Mouse (Mus musculus) midbrain, embryonic 13.5 days (tissue): Measurements from ENCODE around the gene Asz1. TPM values are rescaled to one million over a fixed set of nuclear protein-coding genes. Genes with fewer than 3 reads are reported as not detected.

Experiments
- ATAC-seq: fragments of 200-750 bp; cut with Nextera tagmentation; 2 replicates; pipeline ENCODE4 v1.8.0; 2017; ENCODE audit warnings: mild to moderate bottlenecking, moderate TSS enrichment, moderate library complexity
- H3K27ac ChIP-seq: fragments of 300-500 bp; sonication (generic); 2 replicates; pipeline ENCODE4 v1.5.1; 2015; ENCODE audit warnings: inconsistent platforms, mild to moderate bottlenecking, moderate library complexity
- H3K27me3 ChIP-seq: fragments of 300-500 bp; sonication (generic); 2 replicates; pipeline ENCODE4 v1.6.1; 2015; ENCODE audit warnings: mild to moderate bottlenecking, inconsistent platforms
- H3K36me3 ChIP-seq: fragments of 300-500 bp; sonication (generic); 2 replicates; pipeline ENCODE4 v1.6.1; 2015; ENCODE audit warnings: mild to moderate bottlenecking, inconsistent platforms
- H3K4me1 ChIP-seq: fragments of 300-500 bp; sonication (generic); replicated peaks from 2 replicates; pipeline ENCODE4 v1.6.1; 2015; ENCODE audit warnings: inconsistent platforms
- H3K4me2 ChIP-seq: fragments of 300-500 bp; sonication (generic); replicated peaks from 2 replicates; pipeline ENCODE4 v1.6.1; 2015; ENCODE audit warnings: moderate library complexity, mild to moderate bottlenecking, inconsistent platforms
- H3K4me3 ChIP-seq: fragments of 300-500 bp; sonication (generic); replicated peaks from 2 replicates; pipeline ENCODE4 v1.5.1; 2015; ENCODE audit warnings: mild to moderate bottlenecking, inconsistent platforms
- H3K9ac ChIP-seq: fragments of 300-500 bp; sonication (generic); replicated peaks from 2 replicates; pipeline ENCODE4 v1.6.1; 2015; ENCODE audit warnings: mild to moderate bottlenecking, inconsistent platforms
- H3K9me3 ChIP-seq: fragments of 300-500 bp; sonication (generic); 2 replicates; pipeline ENCODE4 v1.6.1; 2016; ENCODE audit warnings: mild to moderate bottlenecking, inconsistent platforms
- WGBS: fragments of 180-500 bp; shearing (Covaris S2); methylation state at CpG from one replicate; pipeline ENCODE4 v1.1.7; 2015; 5-methylcytosine and 5-hydroxymethylcytosine counted together
- polyA plus RNA-seq: library from polyadenylated mRNA; unstranded; fragments of >200 nt; fragmentation: Nextera tagmentation; extraction: Ambion mirVana; gene quantifications from 2 replicates; pipeline ENCODE4 v1.2.1, GENCODE M21; 2015

The Asz1 gene
- not detected in 2 replicates for polyA plus RNA-seq

DNA sequence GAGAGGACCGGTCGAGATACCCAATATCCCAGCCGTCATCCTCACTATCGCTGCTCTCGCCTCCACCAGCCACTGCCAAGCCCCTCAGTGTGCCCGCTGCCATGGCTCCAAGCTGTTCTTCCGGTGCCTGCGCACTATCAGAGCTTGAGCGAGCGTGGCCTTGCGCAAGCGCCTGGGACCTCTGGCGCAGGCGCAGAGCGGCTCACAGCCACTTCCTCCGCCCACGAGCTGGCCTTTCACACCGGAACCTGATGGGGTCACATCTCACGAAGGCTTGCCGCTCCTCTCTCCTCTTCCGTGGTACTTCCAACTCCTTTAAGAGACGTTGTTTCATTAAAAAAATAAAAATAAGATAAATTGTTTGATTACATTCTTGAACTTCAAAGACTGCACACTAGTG is at the start of gene Asz1:
Asz1 (minus strand) TSS at position 128 of the 400 bp plus-strand sequence.
- no peak within 1 kb of the TSS for H3K4me2 ChIP-seq
- no peak within 1 kb of the TSS for H3K27ac ChIP-seq
- H3K4me3 ChIP-seq = no peak within 1 kb of the TSS
- no peaks in the 10 kb centered on the region for H3K9me3 ChIP-seq
- no peaks in the 10 kb centered on the region for H3K4me1 ChIP-seq
- 95% methylated on average over 22 of the region's 22 CpGs for WGBS
- no peaks in the 10 kb centered on the region for H3K27me3 ChIP-seq
- no peak within 1 kb of the TSS for H3K9ac ChIP-seq
- no peak for ATAC-seq
- H3K36me3 ChIP-seq = no peaks in the 10 kb centered on the region

- 78% methylated on average over 4 of the region's 4 CpGs for WGBS
Observed at GRCm38 (mm10) chr6:18153031-18153430, 44.2 kb upstream of the Asz1 start.

GRCm38 (mm10) chr6:18135246-18135645 is 26.4 kb upstream of the Asz1 start:
- H3K27ac ChIP-seq = no peak overlapping the region
- H3K4me3 ChIP-seq = no peak overlapping the region
- no peaks in the 10 kb centered on the region for H3K4me1 ChIP-seq
- H3K9ac ChIP-seq = no peak overlapping the region
- H3K27me3 ChIP-seq = no peaks in the 10 kb centered on the region
- H3K36me3 ChIP-seq = no peaks in the 10 kb centered on the region
- no peak overlapping the region for H3K4me2 ChIP-seq
- 54% methylated on average over 1 of the region's 1 CpGs for WGBS
- no peak for ATAC-seq
- H3K9me3 ChIP-seq = no peaks in the 10 kb centered on the region

More at GRCm38 (mm10) chr6:18153031-18153430, 44.2 kb upstream of the Asz1 start:
- H3K27ac ChIP-seq = no peak overlapping the region
- no peaks in the 10 kb centered on the region for H3K4me1 ChIP-seq
- no peaks in the 10 kb centered on the region for H3K36me3 ChIP-seq
- H3K4me2 ChIP-seq = no peak overlapping the region
- H3K9ac ChIP-seq = no peak overlapping the region
- no peaks in the 10 kb centered on the region for H3K9me3 ChIP-seq
- H3K4me3 ChIP-seq = no peak overlapping the region
- H3K27me3 ChIP-seq = no peaks in the 10 kb centered on the region
- no peak for ATAC-seq

- no peaks in the 10 kb centered on the region for H3K36me3 ChIP-seq
- H3K9me3 ChIP-seq = no peaks in the 10 kb centered on the region
- H3K4me1 ChIP-seq = no peaks in the 10 kb centered on the region
- H3K9ac ChIP-seq = no peak overlapping the region
- no peak overlapping the region for H3K27ac ChIP-seq
- 82% methylated on average over 4 of the region's 4 CpGs for whole genome bisulfite sequencing
- ATAC-seq = no peak
- H3K27me3 ChIP-seq = no peaks in the 10 kb centered on the region
- H3K4me3 ChIP-seq = no peak overlapping the region
- H3K4me2 ChIP-seq = no peak overlapping the region
Observed at GRCm38 (mm10) chr6:18128059-18128458, 19.2 kb upstream of the Asz1 start.

DNA sequence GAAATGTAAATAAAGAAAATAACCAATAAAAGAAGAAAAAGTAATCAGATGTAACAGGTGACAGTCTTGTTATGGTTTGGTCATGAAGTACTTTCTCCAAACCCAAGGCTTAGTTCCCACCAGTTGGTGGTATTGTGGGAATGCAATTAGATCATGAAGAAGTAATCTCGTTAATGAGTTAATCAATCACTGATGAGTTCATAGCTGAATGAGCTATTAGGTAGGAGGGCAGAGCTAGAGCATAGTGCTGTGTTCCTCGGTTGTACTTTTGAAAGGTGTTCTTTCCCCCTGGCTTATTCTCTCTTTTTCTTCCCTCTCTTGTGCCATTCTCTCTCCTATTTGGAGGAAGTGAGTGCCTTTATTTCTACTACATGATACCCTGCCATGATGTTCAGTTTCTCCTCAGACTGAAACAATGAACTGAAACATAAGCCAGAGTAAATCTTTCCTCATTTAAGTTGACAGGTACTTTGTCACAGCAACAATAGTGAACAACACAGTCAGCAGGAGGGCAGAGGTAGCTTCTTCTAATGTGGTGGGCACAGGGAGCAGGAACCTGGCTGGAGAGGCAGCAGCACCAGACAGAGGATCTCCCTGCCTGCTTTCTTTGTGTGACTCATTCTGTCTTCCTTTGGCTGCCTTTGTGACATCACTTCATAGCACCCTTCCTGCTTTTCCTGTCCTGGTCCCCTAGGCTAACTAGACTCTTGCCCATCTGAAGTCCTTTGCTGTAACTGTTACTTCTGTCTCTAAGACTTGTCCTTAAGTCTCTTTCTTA is 18.5 kb upstream of the Asz1 start:
- Histone ChIP-seq H3K9ac (no peak overlapping the region), H3K27ac (no peak overlapping the region), H3K4me3 (no peak overlapping the region), H3K36me3 (no peaks in the 10 kb centered on the region), H3K4me2 (no peak overlapping the region), H3K9me3 (no peaks in the 10 kb centered on the region), H3K27me3 (no peaks in the 10 kb centered on the region), H3K4me1 (no peaks in the 10 kb centered on the region)
- no peak for ATAC-seq
- 78% methylated on average over 2 of the region's 2 CpGs for WGBS

GRCm38 (mm10) chr6:18096861-18097260 is 12.0 kb downstream of the Asz1 start:
- Histone ChIP-seq H3K9ac (no peak overlapping the region), H3K4me1 (no peaks in the 10 kb centered on the region), H3K27ac (no peak overlapping the region), H3K27me3 (no peaks in the 10 kb centered on the region), H3K4me2 (no peak overlapping the region), H3K36me3 (no peaks in the 10 kb centered on the region), H3K9me3 (no peaks in the 10 kb centered on the region), H3K4me3 (no peak overlapping the region)
- 89% methylated on average over 1 of the region's 1 CpGs for WGBS
- ATAC-seq = no peak

DNA sequence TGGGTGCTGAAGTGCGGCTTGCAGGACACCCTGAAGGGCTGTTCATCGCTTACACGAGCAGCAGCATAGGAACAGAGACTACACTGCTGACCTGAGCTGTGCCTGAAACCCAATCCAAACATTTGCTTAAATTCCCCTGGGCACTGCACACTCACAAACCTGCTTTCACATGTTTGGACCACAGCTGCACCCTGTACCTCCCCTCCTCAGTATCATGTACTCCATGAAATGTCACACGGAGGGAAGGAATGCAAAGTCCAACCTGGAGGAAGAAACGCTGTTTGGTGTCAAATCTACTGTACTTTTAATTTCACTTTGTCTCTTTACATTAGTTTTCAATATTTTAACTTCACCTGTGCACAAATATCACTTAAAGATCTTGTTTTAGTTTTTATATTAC is 19.8 kb downstream of the Asz1 start:
- WGBS = 88% methylated on average over 5 of the region's 5 CpGs

GRCm38 (mm10) chr6:18087160-18087804 is 21.6 kb downstream of the Asz1 start:
- Histone ChIP-seq H3K27me3 (no peaks in the 10 kb centered on the region), H3K27ac (no peak overlapping the region), H3K9ac (no peak overlapping the region), H3K4me1 (no peaks in the 10 kb centered on the region), H3K4me2 (no peak overlapping the region), H3K36me3 (no peaks in the 10 kb centered on the region), H3K4me3 (no peak overlapping the region), H3K9me3 (no peaks in the 10 kb centered on the region)
- ATAC-seq = 0 out of 2 replicates have a peak, but pooled peaks have one; percentile 55
- WGBS = 69% methylated on average over 5 of the region's 5 CpGs

More for the DNA sequence above, 19.8 kb downstream of the Asz1 start:
- no peak overlapping the region for H3K9ac ChIP-seq
- no peaks in the 10 kb centered on the region for H3K27me3 ChIP-seq
- H3K4me3 ChIP-seq = no peak overlapping the region
- H3K4me1 ChIP-seq = no peaks in the 10 kb centered on the region
- H3K4me2 ChIP-seq = no peak overlapping the region
- no peaks in the 10 kb centered on the region for H3K36me3 ChIP-seq
- H3K27ac ChIP-seq = no peak overlapping the region
- no peaks in the 10 kb centered on the region for H3K9me3 ChIP-seq
- no peak for ATAC-seq

GRCm38 (mm10) chr6:18078615-18079014 is 30.2 kb downstream of the Asz1 start:
- ATAC-seq = 0 out of 2 replicates have a peak, but pooled peaks have one; percentile 40
- Histone ChIP-seq H3K4me2 (no peak overlapping the region), H3K36me3 (no peaks in the 10 kb centered on the region), H3K9me3 (no peaks in the 10 kb centered on the region), H3K27ac (no peak overlapping the region), H3K9ac (no peak overlapping the region), H3K4me1 (no peaks in the 10 kb centered on the region), H3K4me3 (no peak overlapping the region), H3K27me3 (no peaks in the 10 kb centered on the region)
- WGBS = 23% methylated on average over 1 of the region's 1 CpGs

- no peaks in the 10 kb centered on the region for H3K36me3 ChIP-seq
- no peak overlapping the region for H3K4me3 ChIP-seq
- no peaks in the 10 kb centered on the region for H3K4me1 ChIP-seq
- H3K27ac ChIP-seq = no peak overlapping the region
- no peaks in the 10 kb centered on the region for H3K27me3 ChIP-seq
- H3K4me2 ChIP-seq = no peak overlapping the region
- no peak for ATAC-seq
- 89% methylated on average over 7 of the region's 7 CpGs for WGBS
- H3K9me3 ChIP-seq = no peaks in the 10 kb centered on the region
- H3K9ac ChIP-seq = no peak overlapping the region
Observed at GRCm38 (mm10) chr6:18076986-18077385, 31.9 kb downstream of the Asz1 start.

DNA sequence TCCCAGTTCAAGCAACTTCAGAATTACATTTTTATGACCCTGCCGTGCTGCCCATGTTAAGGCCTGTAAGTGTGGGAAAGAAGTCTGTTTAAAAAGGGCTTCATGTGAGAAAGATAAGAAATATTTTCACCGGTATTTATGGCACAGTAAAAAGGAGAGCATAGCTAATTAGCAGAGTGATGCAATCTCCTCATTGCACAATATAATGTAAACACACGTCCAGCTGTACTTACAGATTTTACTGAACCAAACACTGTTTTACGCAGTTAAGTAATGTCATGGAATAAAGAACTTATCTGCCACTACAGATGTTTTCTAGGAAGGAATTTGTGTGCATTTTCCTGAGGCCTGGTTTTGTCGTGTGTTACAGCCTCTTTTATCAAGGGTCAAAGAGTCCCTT is 32.3 kb downstream of the Asz1 start:
- no peaks in the 10 kb centered on the region for H3K36me3 ChIP-seq
- no peaks in the 10 kb centered on the region for H3K9me3 ChIP-seq
- H3K9ac ChIP-seq = no peak overlapping the region
- 80% methylated on average over 5 of the region's 5 CpGs for WGBS
- no peaks in the 10 kb centered on the region for H3K27me3 ChIP-seq
- H3K4me2 ChIP-seq = no peak overlapping the region
- no peaks in the 10 kb centered on the region for H3K4me1 ChIP-seq
- H3K27ac ChIP-seq = no peak overlapping the region
- no peak overlapping the region for H3K4me3 ChIP-seq
- ATAC-seq = no peak

DNA sequence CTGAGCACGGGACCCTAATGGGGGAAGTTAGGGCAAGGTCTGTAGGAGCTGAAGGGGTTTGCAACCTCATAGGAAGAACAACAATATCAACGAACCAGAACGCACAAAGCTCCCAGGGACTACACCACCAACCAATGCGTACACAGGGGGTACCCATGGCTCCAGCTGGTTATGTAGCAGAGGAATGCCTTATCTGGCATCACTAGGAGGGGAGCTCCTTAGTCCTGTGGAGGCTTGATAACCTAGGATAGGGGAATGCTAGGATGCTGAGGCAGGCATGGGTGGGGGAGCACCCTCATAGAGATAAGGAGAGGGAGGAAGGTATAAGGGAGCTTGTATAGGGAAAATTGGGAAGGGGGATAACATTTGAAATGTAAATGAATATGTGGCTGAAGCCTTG is 51.0 kb downstream of the Asz1 start:
- H3K4me1 ChIP-seq = no peaks in the 10 kb centered on the region
- H3K9me3 ChIP-seq = no peaks in the 10 kb centered on the region
- ATAC-seq = no peak
- H3K9ac ChIP-seq = no peak overlapping the region
- no peaks in the 10 kb centered on the region for H3K27me3 ChIP-seq
- 87% methylated on average over 4 of the region's 4 CpGs for WGBS
- no peak overlapping the region for H3K4me3 ChIP-seq
- no peak overlapping the region for H3K4me2 ChIP-seq
- H3K36me3 ChIP-seq = no peaks in the 10 kb centered on the region
- no peak overlapping the region for H3K27ac ChIP-seq
